Mouse (Mus musculus) forebrain, postnatal 0 days (tissue): ENCODE results near the gene Gria1. TPM values are rescaled to one million over a fixed set of nuclear protein-coding genes. Genes with fewer than 3 reads are reported as not detected.
A peak's percentile ranks its signal among the peaks of the same experiment; 100 is the strongest.

Experiments used
- ATAC-seq: fragments of 200-750 bp; cut with Nextera tagmentation; 2 replicates; pipeline ENCODE4 v1.8.0; 2017; ENCODE audit warnings: mild to moderate bottlenecking, moderate library complexity
- DNase-seq: peaks from one replicate; pipeline ENCODE4 v3.0.0-alpha.2; 2015
- H3K27ac ChIP-seq: fragments of 300-500 bp; sonication (generic); 2 replicates; pipeline ENCODE4 v1.5.1; 2014; ENCODE audit warnings: low read depth, mild to moderate bottlenecking, antibody characterized with exemption, low read length, moderate library complexity, mixed read lengths
- H3K27me3 ChIP-seq: fragments of 300-500 bp; sonication (generic); 2 replicates; pipeline ENCODE4 v1.6.1; 2014; ENCODE audit warnings: mild to moderate bottlenecking, low read length, mixed read lengths; ENCODE audit not compliant: insufficient read depth
- H3K36me3 ChIP-seq: fragments of 300-500 bp; sonication (generic); 2 replicates; pipeline ENCODE4 v1.6.1; 2014; ENCODE audit warnings: mild to moderate bottlenecking, moderate library complexity; ENCODE audit not compliant: insufficient read depth
- H3K4me1 ChIP-seq: fragments of 300-500 bp; sonication (generic); 2 replicates; pipeline ENCODE4 v1.6.1; 2014; ENCODE audit warnings: antibody characterized with exemption; ENCODE audit not compliant: insufficient read depth
- H3K4me2 ChIP-seq: fragments of 300-500 bp; sonication (generic); 2 replicates; pipeline ENCODE4 v1.6.1; 2014; ENCODE audit warnings: low read depth, mild to moderate bottlenecking, moderate library complexity
- H3K4me3 ChIP-seq: fragments of 300-500 bp; sonication (generic); 2 replicates; pipeline ENCODE4 v1.5.1; 2014; ENCODE audit warnings: low read depth, low read length, mixed read lengths
- H3K9ac ChIP-seq: fragments of 300-500 bp; sonication (generic); 2 replicates; pipeline ENCODE4 v1.6.1; 2014; ENCODE audit warnings: mild to moderate bottlenecking
- H3K9me3 ChIP-seq: fragments of 300-500 bp; sonication (generic); 2 replicates; pipeline ENCODE4 v1.6.1; 2016; ENCODE audit warnings: low read length
- CTCF ChIP-seq: sonication (generic); IDR thresholded peaks from 2 replicates; pipeline ENCODE4 v1.5.1; 2016; ENCODE audit warnings: antibody characterized with exemption, control low read depth, low read depth
- WGBS: fragments of 180-500 bp; shearing (Covaris S2); extraction: QIAGEN DNeasy Blood & Tissue Kit; methylation state at CpG from one replicate; pipeline ENCODE4 v1.1.7; 2014; 5-methylcytosine and 5-hydroxymethylcytosine counted together
- polyA plus RNA-seq: library from polyadenylated mRNA; unstranded; fragments of >200 nt; fragmentation: Nextera tagmentation; extraction: Ambion mirVana; gene quantifications from 2 replicates; pipeline ENCODE4 v1.2.1, GENCODE M21; 2015
- total RNA-seq: library from RNA; depleted of rRNA; stranded (reverse); fragments of >200 nt; gene quantifications from 2 replicates; pipeline ENCODE4 v1.2.3, GENCODE M21; 2014

Gria1 gene
- total and polyA plus RNA-seq, 2 experiments from 2014 or later: 92.7 to 121 TPM

GRCm38 (mm10) chr11:57018536-57018935 is 7.3 kb downstream of the Gria1 start:
- WGBS: 63% methylated on average over 4 of the region's 4 CpGs
- Histone ChIP-seq H3K4me3 (no peak overlapping the region), H3K4me1 (peaks cover 3% of the 10 kb centered on the region; the same call in 1 of the 2 replicates), H3K4me2 (no peak overlapping the region), H3K27me3 (no peaks in the 10 kb centered on the region), H3K27ac (no peak overlapping the region), H3K9ac (no peak overlapping the region), H3K36me3 (no peaks in the 10 kb centered on the region), H3K9me3 (no peaks in the 10 kb centered on the region)
- DNase-seq (peak; percentile 24), ATAC-seq (no peak)
- peak; percentile 73 for TF ChIP-seq CTCF

DNA sequence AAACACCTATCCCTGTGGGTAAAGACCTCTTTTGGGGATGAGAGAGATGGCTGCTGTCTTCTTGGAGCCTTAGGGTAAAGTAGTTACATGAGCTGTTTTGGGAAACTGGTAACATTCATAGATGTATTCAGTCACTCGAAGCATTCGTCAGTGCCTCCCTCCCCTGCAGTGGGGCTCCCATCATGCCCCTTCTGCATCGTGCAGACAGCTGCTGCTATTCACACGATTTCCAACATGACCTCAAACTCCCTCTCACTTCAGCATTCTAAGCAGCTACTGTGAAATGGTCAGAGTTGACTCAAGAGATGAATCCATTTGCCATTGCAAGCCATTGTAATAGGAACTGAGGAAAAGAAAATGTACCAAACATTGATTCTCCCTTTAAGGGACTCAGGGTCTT is 11.2 kb downstream of the Gria1 start:
- no peak overlapping the region for H3K27ac ChIP-seq
- H3K27me3 ChIP-seq: no peaks in the 10 kb centered on the region
- no peak overlapping the region for H3K4me3 ChIP-seq
- 0 out of 2 replicates have a peak, but pooled peaks cover 3% of the 10 kb centered on the region for H3K4me1 ChIP-seq
- ATAC-seq: no peak
- DNase-seq: no peak
- no peaks in the 10 kb centered on the region for H3K9me3 ChIP-seq
- no peak for TF ChIP-seq CTCF
- no peak overlapping the region for H3K9ac ChIP-seq
- no peak overlapping the region for H3K4me2 ChIP-seq
- WGBS: 43% methylated on average over 4 of the region's 4 CpGs
- H3K36me3 ChIP-seq: no peaks in the 10 kb centered on the region

DNA sequence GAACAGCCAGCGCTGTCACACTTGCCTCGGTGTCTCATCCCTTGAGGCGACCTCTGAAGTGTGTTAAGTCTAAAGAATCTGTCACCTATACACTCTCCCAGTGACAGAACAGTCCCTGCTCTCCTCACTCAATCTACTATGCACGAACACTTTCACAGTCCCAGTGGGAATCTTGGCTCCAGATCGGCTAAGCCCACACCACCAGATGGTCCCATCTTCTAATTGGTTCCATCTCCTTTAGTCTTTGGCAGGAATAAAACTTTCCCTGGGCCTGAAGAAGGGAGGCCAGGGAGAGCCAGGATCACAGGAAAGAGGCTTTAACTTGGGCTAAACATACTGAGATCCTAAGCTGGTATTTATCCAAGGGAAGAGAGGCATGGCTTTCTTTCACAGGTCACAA is 19.3 kb downstream of the Gria1 start:
- peak; percentile 84 for ATAC-seq
- Histone ChIP-seq H3K4me2 (no peak overlapping the region), H3K9me3 (no peaks in the 10 kb centered on the region), H3K4me3 (no peak overlapping the region), H3K9ac (no peak overlapping the region), H3K4me1 (no peaks in the 10 kb centered on the region), H3K36me3 (no peaks in the 10 kb centered on the region), H3K27ac (no peak overlapping the region), H3K27me3 (no peaks in the 10 kb centered on the region)
- 45% methylated on average over 5 of the region's 5 CpGs for whole genome bisulfite sequencing
- TF ChIP-seq CTCF: no peak
- peak; percentile 63 for DNase-seq

GRCm38 (mm10) chr11:57038807-57039206 is 27.6 kb downstream of the Gria1 start:
- Histone ChIP-seq H3K4me2 (no peak overlapping the region), H3K27ac (no peak overlapping the region), H3K36me3 (no peaks in the 10 kb centered on the region), H3K27me3 (no peaks in the 10 kb centered on the region), H3K4me3 (no peak overlapping the region), H3K9ac (no peak overlapping the region), H3K9me3 (no peaks in the 10 kb centered on the region), H3K4me1 (0 out of 2 replicates have a peak, but pooled peaks cover 4% of the 10 kb centered on the region)
- TF ChIP-seq CTCF: no peak
- DNase-seq (no peak), ATAC-seq (no peak)
- 30% methylated on average over 7 of the region's 7 CpGs for WGBS

DNA sequence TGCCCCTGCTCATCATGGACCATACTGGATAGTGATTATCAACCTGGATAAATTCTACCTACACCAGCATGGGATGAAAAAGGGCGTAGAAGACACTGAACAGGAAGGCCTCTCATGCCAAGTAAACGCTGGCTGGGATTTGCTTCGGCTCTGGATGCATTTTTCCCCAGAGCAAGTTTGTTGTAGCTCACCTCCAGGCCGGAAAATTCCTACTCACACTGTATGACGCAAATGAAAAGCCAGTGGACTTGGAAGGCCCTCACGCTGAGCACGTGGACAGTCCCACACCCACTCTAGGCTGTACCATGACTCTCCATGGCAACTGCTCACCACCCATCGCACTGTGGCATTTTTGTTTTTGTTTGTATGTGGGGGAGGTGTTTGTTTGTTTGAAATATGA is 28.1 kb downstream of the Gria1 start:
- H3K9me3 ChIP-seq: no peaks in the 10 kb centered on the region
- no peak overlapping the region for H3K9ac ChIP-seq
- no peak overlapping the region for H3K4me3 ChIP-seq
- no peak overlapping the region for H3K4me2 ChIP-seq
- H3K27me3 ChIP-seq: no peaks in the 10 kb centered on the region
- 76% methylated on average over 8 of the region's 8 CpGs for WGBS
- H3K27ac ChIP-seq: no peak overlapping the region
- DNase-seq: no peak
- H3K4me1 ChIP-seq: 0 out of 2 replicates have a peak, but pooled peaks cover 8% of the 10 kb centered on the region
- TF ChIP-seq CTCF: no peak
- no peak for ATAC-seq
- H3K36me3 ChIP-seq: no peaks in the 10 kb centered on the region

DNA sequence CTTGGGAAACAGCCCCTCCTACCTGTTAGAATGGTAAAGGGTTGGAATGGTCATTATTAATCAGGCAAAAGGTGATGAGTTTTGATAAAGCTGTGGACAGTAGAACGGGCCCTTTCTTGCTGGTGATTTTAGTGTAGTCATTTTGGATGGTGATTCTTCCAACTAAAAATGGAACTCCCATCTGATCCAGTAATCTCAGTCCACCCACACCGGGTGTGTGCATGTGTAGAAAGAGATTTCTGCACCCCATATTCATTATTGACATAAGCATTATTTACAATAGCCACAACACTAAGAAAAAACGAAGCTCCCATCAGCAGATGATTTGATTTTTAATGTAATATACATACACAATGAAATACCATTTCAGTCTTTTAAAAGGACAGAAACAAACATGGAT is 30.9 kb downstream of the Gria1 start:
- H3K36me3 ChIP-seq: no peaks in the 10 kb centered on the region
- no peak overlapping the region for H3K4me3 ChIP-seq
- H3K27me3 ChIP-seq: no peaks in the 10 kb centered on the region
- H3K27ac ChIP-seq: no peak overlapping the region
- DNase-seq (no peak), ATAC-seq (no peak)
- no peak for TF ChIP-seq CTCF
- no peak overlapping the region for H3K9ac ChIP-seq
- WGBS: 84% methylated on average over 3 of the region's 3 CpGs
- no peak overlapping the region for H3K4me2 ChIP-seq
- H3K4me1 ChIP-seq: 0 out of 2 replicates have a peak, but pooled peaks cover 8% of the 10 kb centered on the region
- no peaks in the 10 kb centered on the region for H3K9me3 ChIP-seq

DNA sequence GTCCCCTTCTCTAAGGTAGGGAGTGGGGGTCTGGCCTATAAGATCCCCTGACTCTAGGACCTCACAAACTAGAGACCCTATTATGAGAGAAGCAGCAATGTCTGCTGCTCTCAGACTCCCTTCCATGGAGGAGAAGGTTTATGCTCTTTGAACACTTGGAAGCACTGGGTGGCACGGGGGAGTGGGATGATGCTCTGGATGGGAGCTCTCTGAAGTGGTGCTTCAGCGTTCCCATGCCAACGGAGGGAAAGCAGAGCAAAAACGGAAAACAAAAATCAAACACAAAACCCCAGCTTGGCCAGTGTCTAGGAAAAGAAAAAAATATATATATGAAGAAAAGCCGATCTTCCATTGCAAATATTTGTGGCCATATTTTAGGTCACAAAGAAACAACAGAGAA is 33.0 kb downstream of the Gria1 start:
- Histone ChIP-seq H3K9ac (no peak overlapping the region), H3K4me3 (no peak overlapping the region), H3K4me2 (no peak overlapping the region), H3K4me1 (0 out of 2 replicates have a peak, but pooled peaks cover 4% of the 10 kb centered on the region), H3K9me3 (no peaks in the 10 kb centered on the region), H3K36me3 (no peaks in the 10 kb centered on the region), H3K27me3 (no peaks in the 10 kb centered on the region), H3K27ac (0 out of 2 replicates have a peak overlapping the region, but pooled peaks have one; percentile 15)
- DNase-seq: peak; percentile 37
- no peak for TF ChIP-seq CTCF
- ATAC-seq: peak; percentile 64
- 49% methylated on average over 5 of the region's 5 CpGs for WGBS
